Mouse (Mus musculus): ENCODE data around the gene Tmprss6. TPM values are rescaled to one million over a fixed set of nuclear protein-coding genes. Genes with fewer than 3 reads are reported as not detected.

Gene Tmprss6
- polyA plus RNA-seq, 1 experiment from 2014 or later: 1.1 TPM

DNA sequence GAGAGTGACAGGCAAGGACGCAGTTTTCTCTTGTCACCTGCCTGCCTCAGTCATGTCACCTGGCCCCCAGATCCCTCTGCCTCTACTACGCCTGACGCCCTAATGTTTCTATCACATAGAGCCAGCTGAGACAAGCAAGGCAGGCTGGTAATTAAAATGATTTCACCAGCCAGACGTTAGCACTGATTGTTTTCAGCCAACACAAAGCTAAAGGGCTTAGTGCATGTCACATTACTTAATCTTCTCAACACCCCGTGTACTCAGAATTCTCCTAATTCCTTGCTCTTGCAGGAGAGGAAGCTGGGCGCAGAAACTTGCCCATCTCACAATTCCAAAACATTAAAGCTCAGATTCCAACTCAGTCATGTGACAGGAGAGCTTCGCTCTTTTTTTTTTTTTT lies 40.0 kb upstream of the Tmprss6 start:
- peaks cover 9% of the 10 kb centered on the region for H3K4me1 ChIP-seq (replicated peaks; ENCODE audit: control insufficient read depth, insufficient read depth, low read length)
- H3K4me2 ChIP-seq (replicated peaks): no peak overlapping the region
- H3K9ac ChIP-seq: no peak overlapping the region
- no peak for DNase-seq (ENCODE audit: low spot score)
- no peaks in the 10 kb centered on the region for H3K27me3 ChIP-seq (ENCODE audit: control insufficient read depth, insufficient read depth, low read length)
- no peaks in the 10 kb centered on the region for H3K36me3 ChIP-seq (replicated peaks; ENCODE audit: control insufficient read depth, insufficient read depth)
- WGBS: 64% methylated on average over 7 of the region's 7 CpGs
- H3K9me3 ChIP-seq (ENCODE audit: control insufficient read depth, low read length): peaks cover 7% of the 10 kb centered on the region; the same call in 1 of the 2 replicates
- H3K4me3 ChIP-seq (replicated peaks; ENCODE audit: low read length): no peak overlapping the region
- H3K27ac ChIP-seq: no peak overlapping the region
- ATAC-seq (ENCODE audit: low FRiP score): no peak

DNA sequence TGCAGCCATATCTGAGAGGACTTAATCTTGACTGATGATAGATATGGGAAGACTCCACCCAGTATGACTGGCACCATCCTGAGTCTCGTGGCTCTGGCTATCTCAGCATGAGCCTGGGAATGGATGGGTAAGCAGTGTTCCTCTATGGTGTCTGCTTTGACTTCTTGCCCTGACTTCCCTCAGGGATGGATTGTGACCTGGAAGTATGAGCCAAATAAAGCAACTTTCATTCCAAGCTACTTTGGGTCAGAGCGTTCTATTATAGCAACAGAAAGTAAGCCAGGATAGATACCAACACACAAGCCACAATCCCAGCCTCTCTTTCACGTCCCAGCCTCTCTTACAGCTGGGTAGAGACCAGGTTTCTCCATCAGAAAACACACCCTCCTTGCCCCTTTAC lies 37.1 kb upstream of the Tmprss6 start:
- WGBS: 81% methylated on average over 3 of the region's 3 CpGs
- peaks cover 9% of the 10 kb centered on the region for H3K4me1 ChIP-seq (replicated peaks; ENCODE audit: control insufficient read depth, insufficient read depth, low read length)

DNA sequence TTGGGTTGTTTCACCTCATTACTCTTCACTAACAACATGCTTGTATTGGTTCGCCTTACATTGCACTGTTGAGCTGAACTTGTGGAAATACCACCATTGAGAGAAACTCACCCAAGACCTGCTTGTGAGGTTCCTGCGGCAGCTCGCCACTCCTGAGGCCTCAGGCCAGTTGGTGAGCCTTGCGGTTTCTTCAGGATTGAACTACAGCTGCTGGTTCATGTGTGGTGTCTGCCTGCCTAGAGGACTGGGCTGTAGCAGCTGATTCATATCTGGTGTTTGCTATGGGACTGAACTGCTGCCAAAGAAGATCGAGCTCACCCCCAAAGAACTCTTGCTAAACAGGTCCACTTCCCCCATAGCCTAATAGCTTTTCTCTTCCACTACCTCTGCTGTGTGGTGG lies 36.4 kb upstream of the Tmprss6 start:
- no peak for ATAC-seq (ENCODE audit: low FRiP score)
- H3K4me2 ChIP-seq (replicated peaks): no peak overlapping the region
- WGBS: 92% methylated on average over 5 of the region's 5 CpGs

More for the DNA sequence above, 37.1 kb upstream of the Tmprss6 start:
- ATAC-seq (ENCODE audit: low FRiP score) (no peak), DNase-seq (ENCODE audit: low spot score) (no peak)
- Histone ChIP-seq H3K9me3 (ENCODE audit: control insufficient read depth, low read length) (peaks cover 7% of the 10 kb centered on the region; the same call in 1 of the 2 replicates), H3K27ac (no peak overlapping the region), H3K4me3 (replicated peaks; ENCODE audit: low read length) (no peak overlapping the region), H3K4me2 (replicated peaks) (no peak overlapping the region), H3K9ac (no peak overlapping the region), H3K27me3 (ENCODE audit: control insufficient read depth, insufficient read depth, low read length) (no peaks in the 10 kb centered on the region), H3K36me3 (replicated peaks; ENCODE audit: control insufficient read depth, insufficient read depth) (no peaks in the 10 kb centered on the region)

DNA sequence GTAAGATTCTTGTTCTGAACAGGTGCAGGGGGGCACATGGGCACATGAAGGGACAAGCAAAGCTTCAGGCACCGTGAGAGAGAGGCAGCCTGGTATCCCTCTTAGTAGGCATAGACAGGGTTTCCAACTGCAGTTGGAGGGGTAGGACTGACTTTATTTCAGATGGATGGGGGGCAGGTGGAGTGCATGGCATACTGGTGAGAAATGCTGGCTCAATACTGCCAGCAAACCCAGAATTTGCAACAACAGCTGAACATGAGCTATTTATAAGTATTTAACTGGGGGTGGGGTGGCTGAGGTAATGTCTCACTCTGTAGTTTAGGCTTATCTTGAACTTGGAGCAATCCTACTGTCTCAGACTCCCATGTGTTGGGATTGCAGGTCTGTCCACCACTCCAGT lies 35.6 kb upstream of the Tmprss6 start:
- peaks cover 7% of the 10 kb centered on the region; the same call in 1 of the 2 replicates for H3K9me3 ChIP-seq (ENCODE audit: control insufficient read depth, low read length)
- no peaks in the 10 kb centered on the region for H3K27me3 ChIP-seq (ENCODE audit: control insufficient read depth, insufficient read depth, low read length)
- no peak overlapping the region for H3K9ac ChIP-seq
- H3K4me1 ChIP-seq (replicated peaks; ENCODE audit: control insufficient read depth, insufficient read depth, low read length): no peaks in the 10 kb centered on the region
- no peaks in the 10 kb centered on the region for H3K36me3 ChIP-seq (replicated peaks; ENCODE audit: control insufficient read depth, insufficient read depth)
- no peak overlapping the region for H3K27ac ChIP-seq
- ATAC-seq (ENCODE audit: low FRiP score) (no peak), DNase-seq (ENCODE audit: low spot score) (no peak)
- H3K4me3 ChIP-seq (replicated peaks; ENCODE audit: low read length): no peak overlapping the region
- WGBS: 85% methylated on average over 1 of the region's 1 CpGs
- no peak overlapping the region for H3K4me2 ChIP-seq (replicated peaks)

More for the DNA sequence above, 36.4 kb upstream of the Tmprss6 start:
- H3K36me3 ChIP-seq (replicated peaks; ENCODE audit: control insufficient read depth, insufficient read depth): no peaks in the 10 kb centered on the region
- H3K4me1 ChIP-seq (replicated peaks; ENCODE audit: control insufficient read depth, insufficient read depth, low read length): peaks cover 4% of the 10 kb centered on the region
- peaks cover 7% of the 10 kb centered on the region; the same call in 1 of the 2 replicates for H3K9me3 ChIP-seq (ENCODE audit: control insufficient read depth, low read length)
- DNase-seq (ENCODE audit: low spot score): no peak
- no peaks in the 10 kb centered on the region for H3K27me3 ChIP-seq (ENCODE audit: control insufficient read depth, insufficient read depth, low read length)
- H3K27ac ChIP-seq: no peak overlapping the region
- H3K4me3 ChIP-seq (replicated peaks; ENCODE audit: low read length): no peak overlapping the region
- H3K9ac ChIP-seq: no peak overlapping the region

DNA sequence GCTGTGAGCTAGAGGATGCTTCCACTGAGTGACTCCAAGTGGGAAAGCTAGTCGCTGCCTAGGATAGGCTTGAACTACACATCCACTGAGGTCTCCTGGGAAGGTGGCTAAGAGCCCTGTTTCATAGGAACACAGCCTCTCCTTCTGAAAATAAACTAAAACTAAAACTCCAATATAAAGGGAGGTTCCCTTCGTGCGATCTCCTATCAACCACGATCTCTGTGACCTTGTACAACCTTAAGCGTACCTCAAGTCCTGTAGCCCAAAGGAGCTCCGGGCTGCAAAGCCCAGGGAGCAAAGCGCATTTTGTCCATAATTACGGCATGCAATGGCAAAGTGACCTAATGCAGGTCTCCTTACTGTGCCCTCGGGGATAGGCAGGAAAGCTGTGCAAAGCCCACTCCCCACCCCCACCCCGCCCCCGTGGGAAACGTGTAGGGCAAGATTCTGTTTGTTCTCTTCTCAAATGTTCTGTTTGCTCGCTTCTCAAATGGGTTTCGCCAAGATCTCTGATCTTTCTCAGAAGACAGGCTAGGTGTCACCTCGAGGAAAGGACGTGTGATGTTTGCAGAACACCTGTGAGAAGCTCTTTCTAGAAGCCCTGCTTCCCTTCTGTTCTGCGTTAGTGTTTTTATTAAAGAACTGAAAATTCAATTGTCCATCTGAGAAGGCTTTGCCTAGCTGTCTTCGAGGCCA lies 34.2 kb upstream of the Tmprss6 start:
- WGBS: 88% methylated on average over 18 of the region's 18 CpGs
- Histone ChIP-seq H3K4me2 (replicated peaks) (no peak overlapping the region), H3K4me3 (replicated peaks; ENCODE audit: low read length) (no peak overlapping the region), H3K36me3 (replicated peaks; ENCODE audit: control insufficient read depth, insufficient read depth) (no peaks in the 10 kb centered on the region), H3K27me3 (ENCODE audit: control insufficient read depth, insufficient read depth, low read length) (no peaks in the 10 kb centered on the region), H3K9me3 (ENCODE audit: control insufficient read depth, low read length) (peaks cover 7% of the 10 kb centered on the region; the same call in 1 of the 2 replicates), H3K27ac (no peak overlapping the region), H3K4me1 (replicated peaks; ENCODE audit: control insufficient read depth, insufficient read depth, low read length) (no peaks in the 10 kb centered on the region), H3K9ac (no peak overlapping the region)
- ATAC-seq (ENCODE audit: low FRiP score): no peak
- no peak for DNase-seq (ENCODE audit: low spot score)

DNA sequence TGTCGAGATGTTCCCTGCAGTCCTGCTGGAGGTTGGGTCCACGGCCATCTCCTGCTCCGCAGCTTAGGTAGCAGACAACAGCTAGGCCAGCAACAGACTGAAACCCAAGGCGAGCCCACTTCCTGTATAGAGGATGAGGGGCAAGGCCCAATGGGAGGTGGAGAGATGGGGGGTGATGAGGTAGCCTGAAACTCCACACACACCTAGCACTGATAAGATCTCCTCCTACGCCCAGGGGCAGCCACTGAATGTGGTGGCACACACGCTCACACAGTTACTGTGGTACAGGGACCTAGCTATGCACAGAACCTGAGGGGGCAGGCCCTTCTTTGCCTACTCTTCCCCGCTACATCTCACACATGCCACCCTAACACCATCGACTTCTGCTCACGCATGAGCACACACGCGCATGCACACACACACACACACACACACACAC lies 26.6 kb upstream of the Tmprss6 start, which contains the start of gene Il2rb:
Gene Il2rb, minus strand, starts transcription at position 304 of the 439 bp plus-strand sequence.
- no peak for DNase-seq (ENCODE audit: low spot score)
- no peak within 1 kb of the TSS for H3K27ac ChIP-seq
- ATAC-seq (ENCODE audit: low FRiP score): no peak
- no peak within 1 kb of the TSS for H3K9ac ChIP-seq
- H3K4me2 ChIP-seq (replicated peaks): no peak within 1 kb of the TSS
- no peak within 1 kb of the TSS for H3K4me3 ChIP-seq (replicated peaks; ENCODE audit: low read length)
- 93% methylated on average over 11 of the region's 11 CpGs for WGBS
- H3K4me1 ChIP-seq (replicated peaks; ENCODE audit: control insufficient read depth, insufficient read depth, low read length): no peaks in the 10 kb centered on the region
- no peaks in the 10 kb centered on the region for H3K9me3 ChIP-seq (ENCODE audit: control insufficient read depth, low read length)
- no peaks in the 10 kb centered on the region for H3K27me3 ChIP-seq (ENCODE audit: control insufficient read depth, insufficient read depth, low read length)
- H3K36me3 ChIP-seq (replicated peaks; ENCODE audit: control insufficient read depth, insufficient read depth): no peaks in the 10 kb centered on the region

DNA sequence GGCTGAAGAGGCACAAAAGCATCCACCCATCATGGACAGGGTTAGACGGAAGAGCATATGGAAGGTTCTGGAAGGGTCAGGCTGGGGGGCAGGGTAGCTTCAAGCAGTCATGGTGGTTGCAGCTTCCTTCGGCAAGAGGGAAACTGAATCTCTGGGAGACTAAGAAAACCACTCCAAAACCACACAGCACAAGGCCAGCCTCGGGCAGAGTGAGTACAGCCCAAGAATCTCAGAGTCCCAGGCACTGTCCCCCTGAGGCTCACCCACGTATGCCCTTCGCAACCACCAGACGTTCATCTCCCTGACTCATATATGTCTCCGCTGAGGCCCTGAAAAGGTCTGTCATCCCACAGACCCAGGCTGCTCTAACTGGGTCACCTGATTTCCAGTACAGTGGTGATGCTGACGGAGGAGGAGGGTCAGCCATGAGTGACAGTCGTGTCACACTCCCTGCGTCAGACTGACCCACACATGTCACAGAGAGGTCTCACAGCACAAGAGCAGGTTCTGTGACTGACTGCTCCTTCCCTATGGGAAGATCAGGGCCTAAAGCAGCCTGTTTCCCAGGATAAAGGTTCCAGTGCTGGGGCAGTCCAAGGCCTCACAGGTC lies 25.1 kb upstream of the Tmprss6 start:
- 75% methylated on average over 10 of the region's 10 CpGs for WGBS
- no peaks in the 10 kb centered on the region for H3K9me3 ChIP-seq (ENCODE audit: control insufficient read depth, low read length)
- no peaks in the 10 kb centered on the region for H3K27me3 ChIP-seq (ENCODE audit: control insufficient read depth, insufficient read depth, low read length)
- no peak overlapping the region for H3K27ac ChIP-seq
- no peak for ATAC-seq (ENCODE audit: low FRiP score)
- no peaks in the 10 kb centered on the region for H3K36me3 ChIP-seq (replicated peaks; ENCODE audit: control insufficient read depth, insufficient read depth)
- DNase-seq (ENCODE audit: low spot score): no peak
- no peak overlapping the region for H3K9ac ChIP-seq
- no peak overlapping the region for H3K4me3 ChIP-seq (replicated peaks; ENCODE audit: low read length)
- no peak overlapping the region for H3K4me2 ChIP-seq (replicated peaks)
- H3K4me1 ChIP-seq (replicated peaks; ENCODE audit: control insufficient read depth, insufficient read depth, low read length): no peaks in the 10 kb centered on the region

DNA sequence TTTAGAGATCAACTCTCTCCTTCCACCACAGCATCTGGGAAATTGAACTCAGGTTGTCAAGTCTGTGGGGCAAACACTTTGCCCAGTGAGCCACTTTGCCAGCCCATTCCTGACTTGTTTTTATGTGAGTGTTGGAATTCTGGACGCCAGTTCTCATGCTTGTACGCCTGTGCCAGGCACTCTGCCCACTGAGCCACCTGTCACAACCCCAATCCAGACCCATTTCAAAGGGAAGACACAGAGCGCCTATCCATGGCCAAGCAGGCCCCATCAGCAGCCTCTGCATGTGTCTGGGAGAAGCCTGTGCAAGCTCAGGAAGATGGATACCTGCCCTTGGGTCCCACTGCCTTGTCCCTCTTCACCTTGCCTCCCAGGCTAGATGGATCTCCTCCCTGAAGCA lies 22.9 kb upstream of the Tmprss6 start:
- Histone ChIP-seq H3K9me3 (ENCODE audit: control insufficient read depth, low read length) (no peaks in the 10 kb centered on the region), H3K36me3 (replicated peaks; ENCODE audit: control insufficient read depth, insufficient read depth) (no peaks in the 10 kb centered on the region), H3K4me2 (replicated peaks) (no peak overlapping the region), H3K4me1 (replicated peaks; ENCODE audit: control insufficient read depth, insufficient read depth, low read length) (no peaks in the 10 kb centered on the region), H3K4me3 (replicated peaks; ENCODE audit: low read length) (no peak overlapping the region), H3K27me3 (ENCODE audit: control insufficient read depth, insufficient read depth, low read length) (no peaks in the 10 kb centered on the region), H3K27ac (no peak overlapping the region), H3K9ac (no peak overlapping the region)
- no peak for DNase-seq (ENCODE audit: low spot score)
- 92% methylated on average over 3 of the region's 3 CpGs for WGBS
- ATAC-seq (ENCODE audit: low FRiP score): no peak

DNA sequence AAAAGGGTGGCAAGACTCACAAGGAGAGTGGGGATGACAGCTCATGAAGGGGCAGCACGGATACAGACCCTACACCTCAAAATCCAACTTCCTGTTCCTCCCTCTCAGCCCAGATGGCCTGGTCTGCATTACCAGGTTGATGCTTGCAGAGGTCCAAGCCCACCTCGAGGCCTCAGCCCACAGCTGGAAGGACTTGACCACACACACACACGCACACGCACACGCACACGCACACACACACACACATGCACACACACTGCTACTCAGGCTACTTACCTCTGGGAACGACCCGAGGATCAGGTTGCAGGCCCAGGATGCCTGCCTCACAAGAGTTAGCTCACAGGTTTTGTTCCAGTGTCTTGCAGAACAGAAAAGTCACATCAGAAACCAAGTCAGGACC lies 21.5 kb upstream of the Tmprss6 start:
- no peak for ATAC-seq (ENCODE audit: low FRiP score)
- Histone ChIP-seq H3K27me3 (ENCODE audit: control insufficient read depth, insufficient read depth, low read length) (no peaks in the 10 kb centered on the region), H3K36me3 (replicated peaks; ENCODE audit: control insufficient read depth, insufficient read depth) (no peaks in the 10 kb centered on the region), H3K4me2 (replicated peaks) (no peak overlapping the region), H3K4me3 (replicated peaks; ENCODE audit: low read length) (no peak overlapping the region), H3K9me3 (ENCODE audit: control insufficient read depth, low read length) (no peaks in the 10 kb centered on the region), H3K9ac (no peak overlapping the region), H3K27ac (no peak overlapping the region), H3K4me1 (replicated peaks; ENCODE audit: control insufficient read depth, insufficient read depth, low read length) (no peaks in the 10 kb centered on the region)
- 84% methylated on average over 8 of the region's 8 CpGs for whole genome bisulfite sequencing
- DNase-seq (ENCODE audit: low spot score): no peak

Measured in hindbrain, embryonic 14.5 days (tissue).